Mouse (Mus musculus) limb, embryonic 10.5 days (tissue): ENCODE data around the gene Tbc1d7. TPM values are rescaled to one million over a fixed set of nuclear protein-coding genes. Genes with fewer than 3 reads are reported as not detected.

Source experiments
- DNase-seq: peaks from one replicate; pipeline ENCODE4 v3.0.0-alpha.2; 2017; ENCODE audit warnings: low spot score
- H3K27ac ChIP-seq: fragments of 300-500 bp; sonication (generic); 2 replicates; pipeline ENCODE4 v1.5.1; 2016; ENCODE audit warnings: mild to moderate bottlenecking
- H3K27me3 ChIP-seq: fragments of 300-500 bp; sonication (generic); 2 replicates; pipeline ENCODE4 v1.6.1; 2016; ENCODE audit warnings: low read depth, mild to moderate bottlenecking; ENCODE audit not compliant: poor library complexity, severe bottlenecking
- H3K36me3 ChIP-seq: fragments of 300-500 bp; sonication (generic); 2 replicates; pipeline ENCODE4 v1.6.1; 2016; ENCODE audit warnings: mild to moderate bottlenecking, moderate library complexity
- H3K4me1 ChIP-seq: fragments of 300-500 bp; sonication (generic); 2 replicates; pipeline ENCODE4 v1.6.1; 2016
- H3K4me3 ChIP-seq: fragments of 300-500 bp; sonication (generic); 2 replicates; pipeline ENCODE4 v1.5.1; 2016; ENCODE audit warnings: mild to moderate bottlenecking, moderate library complexity
- H3K9me3 ChIP-seq: fragments of 300-500 bp; sonication (generic); replicated peaks from 2 replicates; pipeline ENCODE4 v1.6.1; 2016; ENCODE audit warnings: mild to moderate bottlenecking
- WGBS: fragments of 180-500 bp; shearing (Covaris S2); methylation state at CpG from one replicate; pipeline ENCODE4 v1.1.7; 2016; 5-methylcytosine and 5-hydroxymethylcytosine counted together
- polyA plus RNA-seq: library from polyadenylated mRNA; unstranded; fragments of >200 nt; fragmentation: Nextera tagmentation; extraction: Ambion mirVana; gene quantifications from 2 replicates; pipeline ENCODE4 v1.2.1, GENCODE M21; 2016

The Tbc1d7 gene
- polyA plus RNA-seq, 1 experiment from 2014 or later = 67.6 TPM

GRCm38 (mm10) chr13:43191290-43191689 lies 20.0 kb upstream of the Tbc1d7 start:
- Histone ChIP-seq H3K27me3 (0 out of 2 replicates have a peak, but pooled peaks cover 5% of the 10 kb centered on the region), H3K4me1 (peaks cover 8% of the 10 kb centered on the region), H3K36me3 (no peaks in the 10 kb centered on the region), H3K9me3 (no peaks in the 10 kb centered on the region), H3K4me3 (peak overlapping the region; percentile 29; the same call in 1 of the 2 replicates), H3K27ac (no peak overlapping the region)
- WGBS = 31% methylated on average over 1 of the region's 2 CpGs
- DNase-seq = no peak

- Histone ChIP-seq H3K4me3 (no peak overlapping the region), H3K4me1 (peaks cover 21% of the 10 kb centered on the region), H3K27ac (no peak overlapping the region), H3K9me3 (no peaks in the 10 kb centered on the region), H3K27me3 (0 out of 2 replicates have a peak, but pooled peaks cover 5% of the 10 kb centered on the region), H3K36me3 (no peaks in the 10 kb centered on the region)
- DNase-seq = no peak
- 96% methylated on average over 4 of the region's 4 CpGs for WGBS
Measured at GRCm38 (mm10) chr13:43187736-43188135, 16.4 kb upstream of the Tbc1d7 start.

GRCm38 (mm10) chr13:43183248-43184055 lies 12.2 kb upstream of the Tbc1d7 start:
- WGBS = 44% methylated on average over 8 of the region's 8 CpGs
- Histone ChIP-seq H3K27me3 (0 out of 2 replicates have a peak, but pooled peaks cover 3% of the 10 kb centered on the region), H3K9me3 (no peaks in the 10 kb centered on the region), H3K4me3 (peak overlapping the region; percentile 40), H3K27ac (peak overlapping the region; percentile 46), H3K36me3 (no peaks in the 10 kb centered on the region), H3K4me1 (peaks cover 20% of the 10 kb centered on the region)
- DNase-seq = no peak

- peak overlapping the region; percentile 46 for H3K27ac ChIP-seq
- 11% methylated on average over 14 of the region's 14 CpGs for WGBS
Measured at GRCm38 (mm10) chr13:43182465-43183201, 11.3 kb upstream of the Tbc1d7 start.

GRCm38 (mm10) chr13:43181104-43181503 lies 9.8 kb upstream of the Tbc1d7 start:
- H3K9me3 ChIP-seq = no peaks in the 10 kb centered on the region
- H3K27me3 ChIP-seq = 0 out of 2 replicates have a peak, but pooled peaks cover 3% of the 10 kb centered on the region
- H3K27ac ChIP-seq = no peak overlapping the region
- no peak for DNase-seq
- WGBS = 64% methylated on average over 7 of the region's 7 CpGs
- H3K4me3 ChIP-seq = no peak overlapping the region
- no peaks in the 10 kb centered on the region for H3K36me3 ChIP-seq
- H3K4me1 ChIP-seq = peaks cover 20% of the 10 kb centered on the region

More at GRCm38 (mm10) chr13:43182465-43183201, 11.3 kb upstream of the Tbc1d7 start:
- Histone ChIP-seq H3K4me3 (peak overlapping the region; percentile 40), H3K27me3 (0 out of 2 replicates have a peak, but pooled peaks cover 3% of the 10 kb centered on the region), H3K36me3 (no peaks in the 10 kb centered on the region), H3K9me3 (no peaks in the 10 kb centered on the region), H3K4me1 (peaks cover 20% of the 10 kb centered on the region)
- peak; percentile 90 for DNase-seq

GRCm38 (mm10) chr13:43177317-43177716 lies 6.0 kb upstream of the Tbc1d7 start:
- 88% methylated on average over 7 of the region's 7 CpGs for WGBS

GRCm38 (mm10) chr13:43176676-43177075 lies 5.4 kb upstream of the Tbc1d7 start:
- H3K4me1 ChIP-seq = peaks cover 13% of the 10 kb centered on the region
- no peaks in the 10 kb centered on the region for H3K36me3 ChIP-seq
- no peak for DNase-seq
- 0 out of 2 replicates have a peak, but pooled peaks cover 3% of the 10 kb centered on the region for H3K27me3 ChIP-seq
- H3K27ac ChIP-seq = no peak overlapping the region
- no peaks in the 10 kb centered on the region for H3K9me3 ChIP-seq
- H3K4me3 ChIP-seq = no peak overlapping the region
- WGBS = 92% methylated on average over 3 of the region's 3 CpGs

More at GRCm38 (mm10) chr13:43177317-43177716, 6.0 kb upstream of the Tbc1d7 start:
- DNase-seq = no peak
- H3K9me3 ChIP-seq = no peaks in the 10 kb centered on the region
- 0 out of 2 replicates have a peak, but pooled peaks cover 3% of the 10 kb centered on the region for H3K27me3 ChIP-seq
- H3K27ac ChIP-seq = no peak overlapping the region
- no peaks in the 10 kb centered on the region for H3K36me3 ChIP-seq
- no peak overlapping the region for H3K4me3 ChIP-seq
- H3K4me1 ChIP-seq = peaks cover 10% of the 10 kb centered on the region

- 18% methylated on average over 9 of the region's 9 CpGs for WGBS
- no peaks in the 10 kb centered on the region for H3K27me3 ChIP-seq
Measured at GRCm38 (mm10) chr13:43173262-43173661, 2.0 kb upstream of the Tbc1d7 start.

GRCm38 (mm10) chr13:43172036-43172713 lies 874 bp upstream of the Tbc1d7 start:
- DNase-seq = peak; percentile 54
- Histone ChIP-seq H3K9me3 (no peaks in the 10 kb centered on the region), H3K36me3 (peaks cover 9% of the 10 kb centered on the region; the same call in 1 of the 2 replicates), H3K4me1 (peaks cover 20% of the 10 kb centered on the region), H3K27me3 (no peaks in the 10 kb centered on the region), H3K27ac (peak overlapping the region; percentile 89), H3K4me3 (peak overlapping the region; percentile 68)
- 41% methylated on average over 14 of the region's 14 CpGs for WGBS

More at GRCm38 (mm10) chr13:43173262-43173661, 2.0 kb upstream of the Tbc1d7 start:
- DNase-seq = peak; percentile 83
- H3K27ac ChIP-seq = peak overlapping the region; percentile 42; the same call in 1 of the 2 replicates
- H3K4me3 ChIP-seq = no peak overlapping the region
- no peaks in the 10 kb centered on the region for H3K9me3 ChIP-seq
- H3K36me3 ChIP-seq = peaks cover 5% of the 10 kb centered on the region; the same call in 1 of the 2 replicates
- peaks cover 20% of the 10 kb centered on the region for H3K4me1 ChIP-seq

GRCm38 (mm10) chr13:43167721-43168120 lies 3.6 kb downstream of the Tbc1d7 start:
- Histone ChIP-seq H3K4me3 (no peak overlapping the region), H3K36me3 (peaks cover 36% of the 10 kb centered on the region), H3K27ac (no peak overlapping the region), H3K9me3 (no peaks in the 10 kb centered on the region), H3K27me3 (no peaks in the 10 kb centered on the region), H3K4me1 (peaks cover 15% of the 10 kb centered on the region)
- 89% methylated on average over 9 of the region's 9 CpGs for WGBS
- DNase-seq = no peak

GRCm38 (mm10) chr13:43159429-43159828 lies 11.9 kb downstream of the Tbc1d7 start:
- peak; percentile 39 for DNase-seq
- H3K36me3 ChIP-seq = peaks cover 39% of the 10 kb centered on the region
- H3K27me3 ChIP-seq = no peaks in the 10 kb centered on the region
- WGBS = 40% methylated on average over 3 of the region's 3 CpGs
- H3K27ac ChIP-seq = peak overlapping the region; percentile 74
- H3K9me3 ChIP-seq = no peaks in the 10 kb centered on the region
- H3K4me3 ChIP-seq = no peak overlapping the region
- peaks cover 27% of the 10 kb centered on the region for H3K4me1 ChIP-seq

GRCm38 (mm10) chr13:43158281-43158680 lies 13.0 kb downstream of the Tbc1d7 start:
- H3K27ac ChIP-seq = peak overlapping the region; percentile 74
- WGBS = 32% methylated on average over 5 of the region's 5 CpGs
- DNase-seq = no peak
- no peak overlapping the region for H3K4me3 ChIP-seq
- H3K4me1 ChIP-seq = peaks cover 27% of the 10 kb centered on the region
- peaks cover 40% of the 10 kb centered on the region for H3K36me3 ChIP-seq
- H3K9me3 ChIP-seq = no peaks in the 10 kb centered on the region
- H3K27me3 ChIP-seq = no peaks in the 10 kb centered on the region
